Mouse (Mus musculus): ENCODE data around the gene Sh3rf1. TPM values are rescaled to one million over a fixed set of nuclear protein-coding genes. Genes with fewer than 3 reads are reported as not detected.

Gene Sh3rf1
- polyA plus RNA-seq, 1 experiment from 2014 or later = 9.1 TPM

DNA sequence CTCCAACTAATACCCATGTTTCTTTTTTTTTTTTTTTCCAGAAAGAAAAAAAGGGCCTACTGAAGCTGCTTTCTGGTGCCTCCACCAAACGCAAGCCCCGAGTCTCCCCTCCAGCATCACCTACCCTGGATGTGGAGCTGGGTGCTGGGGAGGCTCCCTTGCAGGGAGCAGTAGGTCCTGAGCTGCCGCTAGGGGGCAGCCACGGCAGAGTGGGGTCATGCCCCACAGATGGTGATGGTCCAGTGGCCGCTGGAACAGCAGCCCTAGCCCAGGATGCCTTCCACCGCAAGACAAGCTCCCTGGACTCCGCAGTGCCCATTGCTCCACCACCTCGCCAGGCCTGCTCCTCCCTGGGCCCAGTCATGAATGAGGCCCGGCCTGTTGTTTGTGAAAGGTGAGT is 160.9 kb downstream of the Sh3rf1 start:
- Histone ChIP-seq H3K4me3 (replicated peaks) (no peak overlapping the region), H3K4me2 (no peak overlapping the region), H3K9ac (replicated peaks) (no peak overlapping the region), H3K9me3 (no peaks in the 10 kb centered on the region), H3K27me3 (no peaks in the 10 kb centered on the region), H3K4me1 (replicated peaks) (peaks cover 21% of the 10 kb centered on the region), H3K27ac (no peak overlapping the region), H3K36me3 (peaks cover 23% of the 10 kb centered on the region)
- no peak for ATAC-seq (ENCODE audit: insufficient number of reproducible peaks, insufficient read depth, low FRiP score, low TSS enrichment, low read depth)
- WGBS = 80% methylated on average over 9 of the region's 9 CpGs

DNA sequence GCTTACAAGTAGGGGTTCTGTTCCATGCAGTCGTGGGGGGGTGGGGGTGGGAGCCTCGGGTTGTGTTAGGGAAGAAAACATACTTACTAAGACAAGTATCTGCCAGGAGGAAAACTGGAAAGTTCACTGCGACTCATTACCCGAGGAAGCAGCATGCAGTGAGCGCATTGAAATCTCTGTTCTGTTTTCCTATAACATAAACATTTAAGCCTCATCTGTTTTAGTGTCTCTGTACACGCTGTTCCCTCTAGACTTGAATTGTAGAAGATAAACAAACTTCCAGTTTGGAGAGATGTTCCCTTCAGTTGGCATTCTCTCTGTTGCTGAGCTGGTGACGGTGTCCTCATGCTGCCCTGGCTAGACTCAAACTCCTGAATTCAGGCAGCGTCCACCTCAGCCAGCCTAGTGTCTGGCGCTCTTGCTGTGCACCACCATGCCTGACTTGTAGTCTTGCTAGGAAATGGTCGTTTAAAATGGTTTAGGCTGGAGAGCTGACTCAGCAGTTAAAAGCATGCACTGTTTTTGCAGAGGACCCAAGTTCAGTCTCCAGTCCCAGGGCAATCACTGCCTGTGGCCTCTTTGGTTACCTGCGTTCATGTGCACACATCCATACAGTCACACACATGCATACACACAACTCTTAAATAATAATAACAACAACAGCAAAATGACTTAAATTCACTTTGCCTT is 162.0 kb downstream of the Sh3rf1 start:
- Histone ChIP-seq H3K4me3 (replicated peaks) (no peak overlapping the region), H3K9me3 (no peaks in the 10 kb centered on the region), H3K36me3 (peaks cover 23% of the 10 kb centered on the region), H3K9ac (replicated peaks) (no peak overlapping the region), H3K4me1 (replicated peaks) (peaks cover 25% of the 10 kb centered on the region), H3K4me2 (no peak overlapping the region), H3K27me3 (no peaks in the 10 kb centered on the region), H3K27ac (no peak overlapping the region)
- no peak for ATAC-seq (ENCODE audit: insufficient number of reproducible peaks, insufficient read depth, low FRiP score, low TSS enrichment, low read depth)
- WGBS = 82% methylated on average over 11 of the region's 11 CpGs

DNA sequence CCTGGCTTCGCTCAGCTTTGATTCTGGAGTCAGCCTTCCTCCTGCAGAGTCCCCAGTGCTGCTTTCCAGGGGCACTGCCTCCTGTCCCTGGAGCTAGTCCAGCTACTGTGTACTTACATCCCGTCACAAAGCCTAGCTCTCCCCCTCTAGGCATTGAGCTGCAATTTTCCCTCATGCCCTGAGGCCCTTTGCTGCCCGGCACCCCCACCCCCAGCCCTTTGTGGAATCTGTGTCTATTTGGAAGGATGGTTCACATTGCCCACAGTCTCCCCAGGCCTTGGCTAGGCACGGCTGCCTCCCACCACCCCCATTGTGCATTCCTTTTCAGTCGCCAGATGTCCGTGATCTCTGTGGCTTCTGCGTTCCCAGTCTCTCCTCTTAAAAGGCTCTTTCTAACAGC is 163.0 kb downstream of the Sh3rf1 start:
- H3K36me3 ChIP-seq = peaks cover 20% of the 10 kb centered on the region
- no peak overlapping the region for H3K9ac ChIP-seq (replicated peaks)
- H3K27ac ChIP-seq = peak overlapping the region; percentile 75
- no peak overlapping the region for H3K4me3 ChIP-seq (replicated peaks)
- H3K4me2 ChIP-seq = no peak overlapping the region
- H3K9me3 ChIP-seq = no peaks in the 10 kb centered on the region
- no peaks in the 10 kb centered on the region for H3K27me3 ChIP-seq
- 32% methylated on average over 7 of the region's 7 CpGs for WGBS
- ATAC-seq (ENCODE audit: insufficient number of reproducible peaks, insufficient read depth, low FRiP score, low TSS enrichment, low read depth) = peak; percentile 47
- H3K4me1 ChIP-seq (replicated peaks) = peaks cover 35% of the 10 kb centered on the region

DNA sequence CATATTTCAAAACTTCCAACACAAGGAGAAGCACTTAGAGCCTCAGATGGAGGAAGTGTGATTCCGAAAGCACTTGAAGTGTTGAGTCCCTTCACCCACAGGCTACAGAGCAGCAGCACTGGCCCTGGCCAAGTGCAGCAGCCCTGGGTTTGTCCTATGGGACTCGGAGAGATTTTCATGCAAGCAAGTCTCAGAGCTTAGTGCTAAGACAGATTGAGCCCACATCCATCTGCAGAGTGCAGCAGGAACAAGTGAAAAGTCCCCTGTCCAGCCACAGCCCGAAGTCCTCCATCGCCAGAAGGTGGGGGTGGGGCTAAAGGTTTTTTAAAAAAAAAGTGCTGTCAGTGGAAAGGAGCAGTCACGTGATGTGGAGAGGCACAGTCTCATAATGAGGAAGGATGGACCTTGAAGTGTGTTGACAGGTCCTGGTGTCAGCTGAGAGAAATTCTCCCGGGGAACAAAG is 163.9 kb downstream of the Sh3rf1 start:
- 63% methylated on average over 6 of the region's 6 CpGs for WGBS
- Histone ChIP-seq H3K4me1 (replicated peaks) (peaks cover 36% of the 10 kb centered on the region), H3K4me2 (no peak overlapping the region), H3K36me3 (peaks cover 20% of the 10 kb centered on the region), H3K27me3 (no peaks in the 10 kb centered on the region), H3K9ac (replicated peaks) (no peak overlapping the region), H3K27ac (peak overlapping the region; percentile 51; the same call in 1 of the 2 replicates), H3K4me3 (replicated peaks) (no peak overlapping the region), H3K9me3 (no peaks in the 10 kb centered on the region)
- peak; percentile 8; the same call in 1 of the 2 replicates for ATAC-seq (ENCODE audit: insufficient number of reproducible peaks, insufficient read depth, low FRiP score, low TSS enrichment, low read depth)

DNA sequence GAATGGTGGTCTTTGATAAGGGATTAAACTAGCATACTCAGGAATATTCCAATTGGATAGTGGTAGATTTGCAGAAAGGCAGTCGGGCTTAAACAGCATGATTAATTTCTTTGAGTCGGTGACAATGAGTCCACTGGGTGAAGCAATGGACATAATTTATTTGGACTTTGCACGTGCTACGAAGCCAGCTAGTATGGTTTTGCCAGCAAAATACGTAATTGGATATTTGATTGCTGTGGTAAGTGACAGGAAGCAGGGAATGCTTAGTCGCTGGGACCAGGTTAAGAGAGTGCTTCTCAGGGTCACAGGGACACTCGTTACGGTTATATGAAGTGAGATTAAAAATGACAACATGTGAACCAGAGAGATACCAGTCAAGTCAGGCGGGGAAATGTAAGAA is 164.7 kb downstream of the Sh3rf1 start:
- WGBS = 73% methylated on average over 9 of the region's 9 CpGs
- ATAC-seq (ENCODE audit: insufficient number of reproducible peaks, insufficient read depth, low FRiP score, low TSS enrichment, low read depth) = no peak
- H3K4me1 ChIP-seq (replicated peaks) = peaks cover 36% of the 10 kb centered on the region
- H3K4me2 ChIP-seq = no peak overlapping the region
- no peak overlapping the region for H3K27ac ChIP-seq
- H3K9me3 ChIP-seq = no peaks in the 10 kb centered on the region
- H3K36me3 ChIP-seq = peaks cover 18% of the 10 kb centered on the region
- no peaks in the 10 kb centered on the region for H3K27me3 ChIP-seq
- H3K4me3 ChIP-seq (replicated peaks) = no peak overlapping the region
- H3K9ac ChIP-seq (replicated peaks) = no peak overlapping the region

DNA sequence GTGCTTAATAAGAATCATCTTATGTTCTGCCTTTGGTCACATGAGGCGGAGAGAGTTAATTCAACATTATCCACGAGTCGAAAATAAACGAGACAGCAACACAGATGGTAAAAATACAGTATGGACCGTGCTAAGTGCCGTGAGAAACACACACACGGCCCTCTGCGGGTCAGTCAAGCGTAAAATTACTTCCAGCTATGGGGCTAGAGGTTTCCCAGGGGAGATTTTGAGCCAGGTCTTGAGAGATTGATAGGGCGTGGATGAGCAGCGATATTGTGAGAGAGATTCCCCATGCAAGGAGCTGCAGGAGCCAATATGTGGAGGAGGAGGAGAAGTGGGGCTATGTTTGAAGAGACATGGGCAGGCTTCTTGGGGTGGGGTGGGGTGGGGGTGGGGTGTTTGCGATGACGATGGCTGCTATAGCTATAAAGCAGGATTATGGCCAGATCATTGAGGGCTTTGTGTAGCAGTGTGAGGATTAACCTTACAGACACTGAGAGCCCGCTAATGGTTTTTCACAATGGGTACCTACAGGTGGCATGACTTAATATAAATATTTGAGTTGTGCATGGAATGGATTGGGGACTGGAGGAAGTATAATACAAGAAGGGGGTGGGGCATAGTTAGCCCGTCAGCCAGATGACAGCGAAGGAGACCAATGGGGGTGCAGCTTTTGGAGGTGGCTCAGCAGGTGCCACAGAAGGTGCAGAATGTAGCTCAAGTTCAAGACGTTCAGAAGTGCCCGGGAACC is 166.8 kb downstream of the Sh3rf1 start:
- Histone ChIP-seq H3K9ac (replicated peaks) (no peak overlapping the region), H3K9me3 (no peaks in the 10 kb centered on the region), H3K4me3 (replicated peaks) (no peak overlapping the region), H3K27me3 (no peaks in the 10 kb centered on the region), H3K27ac (peak overlapping the region; percentile 35; the same call in 1 of the 2 replicates), H3K4me1 (replicated peaks) (peaks cover 36% of the 10 kb centered on the region), H3K36me3 (peaks cover 5% of the 10 kb centered on the region; the same call in 1 of the 2 replicates), H3K4me2 (peak overlapping the region; percentile 4; the same call in 1 of the 2 replicates)
- WGBS = 64% methylated on average over 18 of the region's 18 CpGs
- peak; percentile 11; the same call in 1 of the 2 replicates for ATAC-seq (ENCODE audit: insufficient number of reproducible peaks, insufficient read depth, low FRiP score, low TSS enrichment, low read depth)

DNA sequence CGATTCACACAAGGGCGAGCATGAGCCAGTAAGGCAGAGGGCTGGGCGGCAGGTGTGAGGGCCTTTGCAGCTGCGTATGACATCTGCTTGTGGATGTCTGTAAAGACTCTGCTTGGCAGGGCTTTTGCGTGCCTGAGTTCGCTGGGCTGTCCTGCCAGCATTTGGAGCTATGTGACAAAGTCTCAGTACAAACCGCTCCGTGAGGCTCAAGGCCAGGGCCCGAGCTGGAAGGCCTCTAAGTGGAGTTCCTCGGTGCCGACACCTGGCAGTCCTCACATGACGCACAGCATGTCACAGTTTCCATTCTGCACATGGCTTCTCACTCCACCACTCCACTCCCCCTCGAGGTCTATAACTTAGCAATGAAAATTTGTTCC is 167.4 kb downstream of the Sh3rf1 start:
- Histone ChIP-seq H3K9me3 (no peaks in the 10 kb centered on the region), H3K4me2 (peak overlapping the region; percentile 4; the same call in 1 of the 2 replicates), H3K27me3 (no peaks in the 10 kb centered on the region), H3K4me3 (replicated peaks) (no peak overlapping the region), H3K9ac (replicated peaks) (no peak overlapping the region), H3K36me3 (no peaks in the 10 kb centered on the region; the same call in 1 of the 2 replicates), H3K4me1 (replicated peaks) (peaks cover 33% of the 10 kb centered on the region), H3K27ac (peak overlapping the region; percentile 35; the same call in 1 of the 2 replicates)
- peak; percentile 40; the same call in 1 of the 2 replicates for ATAC-seq (ENCODE audit: insufficient number of reproducible peaks, insufficient read depth, low FRiP score, low TSS enrichment, low read depth)
- 76% methylated on average over 13 of the region's 13 CpGs for WGBS

DNA sequence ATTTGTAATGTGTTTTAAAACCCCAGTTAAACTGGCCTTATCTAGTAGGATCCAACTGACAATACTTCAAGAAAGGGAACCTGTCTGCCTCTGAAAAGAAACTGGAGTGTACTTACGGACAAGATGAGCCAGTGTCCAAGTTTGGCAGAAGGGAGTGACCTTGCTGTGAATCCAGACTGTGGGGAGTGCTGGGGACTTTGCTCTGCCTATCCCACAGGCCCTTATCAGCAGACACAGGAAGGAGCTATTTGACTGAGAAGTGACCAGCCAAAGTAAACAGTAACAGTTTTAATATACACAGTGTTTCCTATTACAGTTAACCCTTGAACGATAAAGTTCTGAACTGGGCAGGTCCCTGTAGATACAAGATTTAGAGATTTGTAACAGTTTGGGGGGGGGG is 173.5 kb downstream of the Sh3rf1 start:
- H3K36me3 ChIP-seq = no peaks in the 10 kb centered on the region; the same call in 1 of the 2 replicates
- H3K9me3 ChIP-seq = no peaks in the 10 kb centered on the region

DNA sequence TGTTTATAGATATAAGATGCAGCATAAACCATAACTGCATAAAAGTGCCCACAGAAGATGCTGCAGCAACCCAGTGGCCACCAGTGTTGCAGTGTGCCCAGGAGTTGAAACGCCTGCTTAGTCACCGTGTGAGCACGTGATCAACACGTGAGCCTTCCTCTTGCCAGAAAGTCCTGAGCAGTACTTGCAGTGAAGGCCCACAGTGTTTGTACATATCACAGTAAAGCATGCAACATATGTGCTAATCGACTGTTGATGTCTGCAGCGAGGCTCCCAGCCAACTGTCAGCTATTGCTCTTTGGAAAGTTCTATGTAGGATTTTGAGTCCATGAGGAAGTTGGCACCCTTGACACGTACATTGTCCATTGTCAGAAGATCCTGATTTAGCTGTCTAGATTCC is 174.1 kb downstream of the Sh3rf1 start:
- 92% methylated on average over 7 of the region's 7 CpGs for WGBS
- no peak overlapping the region for H3K9ac ChIP-seq (replicated peaks)
- H3K27ac ChIP-seq = no peak overlapping the region
- no peak for ATAC-seq (ENCODE audit: insufficient number of reproducible peaks, insufficient read depth, low FRiP score, low TSS enrichment, low read depth)
- H3K9me3 ChIP-seq = no peaks in the 10 kb centered on the region
- no peaks in the 10 kb centered on the region for H3K27me3 ChIP-seq
- H3K4me2 ChIP-seq = no peak overlapping the region
- H3K36me3 ChIP-seq = no peaks in the 10 kb centered on the region; the same call in 1 of the 2 replicates
- peaks cover under 1% of the 10 kb centered on the region; the same call in 1 of the 2 replicates for H3K4me1 ChIP-seq (replicated peaks)
- no peak overlapping the region for H3K4me3 ChIP-seq (replicated peaks)

More for the DNA sequence above, 173.5 kb downstream of the Sh3rf1 start:
- Histone ChIP-seq H3K27ac (no peak overlapping the region), H3K9ac (replicated peaks) (no peak overlapping the region), H3K4me1 (replicated peaks) (no peaks in the 10 kb centered on the region), H3K27me3 (no peaks in the 10 kb centered on the region), H3K4me2 (no peak overlapping the region), H3K4me3 (replicated peaks) (no peak overlapping the region)
- no peak for ATAC-seq (ENCODE audit: insufficient number of reproducible peaks, insufficient read depth, low FRiP score, low TSS enrichment, low read depth)
- WGBS = 77% methylated on average over 2 of the region's 2 CpGs

DNA sequence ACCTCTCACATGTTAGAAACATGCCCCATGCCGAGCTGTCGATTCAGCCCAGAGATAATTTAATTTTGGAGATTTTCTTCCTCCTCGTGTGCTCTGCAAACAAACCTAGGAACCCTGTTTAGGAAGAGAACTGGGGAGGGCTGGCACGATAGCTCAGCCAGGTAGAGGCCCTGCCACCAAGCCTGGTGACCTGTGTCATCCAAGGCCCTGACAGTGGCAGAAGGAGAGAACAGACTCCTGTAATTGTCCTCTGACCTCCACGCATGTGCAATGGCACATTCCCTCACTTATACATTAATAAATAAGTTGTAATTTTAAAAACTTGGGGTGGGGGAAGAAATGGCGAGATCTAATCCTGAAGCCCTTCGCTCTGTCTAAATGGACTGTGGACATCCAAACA is 179.2 kb downstream of the Sh3rf1 start:
- Histone ChIP-seq H3K27me3 (no peaks in the 10 kb centered on the region), H3K9me3 (no peaks in the 10 kb centered on the region), H3K27ac (no peak overlapping the region), H3K4me3 (replicated peaks) (no peak overlapping the region), H3K36me3 (no peaks in the 10 kb centered on the region), H3K4me2 (no peak overlapping the region), H3K4me1 (replicated peaks) (peaks cover 17% of the 10 kb centered on the region), H3K9ac (replicated peaks) (no peak overlapping the region)
- WGBS = 90% methylated on average over 7 of the region's 7 CpGs
- no peak for ATAC-seq (ENCODE audit: insufficient number of reproducible peaks, insufficient read depth, low FRiP score, low TSS enrichment, low read depth)

Data from limb, embryonic 12.5 days (tissue).